18 mouse cellular contexts compared by ENCODE assay signal in genomic region chr4:98039095-98039494, GRCm38 (mm10).
DNase-seq lines count a peak whose midpoint lies in the region; ATAC-seq and TF ChIP-seq lines count a peak whose summit lies in the region.
"Had no signal": no experiment of that assay in that cellular context is flagged by ENCODE, and none has a peak within 500 bp of the region (broad histone marks: within the 10 kb centered on the region; RNA-seq: fewer than 3 reads in every experiment).

No protein-coding gene starts in this region.

- no peaks in the 10 kb centered on the region; the same call in 1 of the 2 replicates for H3K79me2 ChIP-seq in liver, adult 2 months (ENCODE audit: control insufficient read depth, insufficient read depth, low read length)

- TF ChIP-seq CTCF in intestine, postnatal 0 days (IDR thresholded peaks at IDR 0.05; ENCODE audit: low read depth), result no peak
- no peak for TF ChIP-seq CTCF in liver, adult 2 months (IDR thresholded peaks at IDR 0.05; ENCODE audit: low read depth, low read length)

- no peaks in the 10 kb centered on the region for H3K9me3 ChIP-seq in intestine, embryonic 14.5 days (ENCODE audit: control insufficient read depth, low read length)
- H3K9me3 ChIP-seq in intestine, postnatal 0 days (ENCODE audit: control insufficient read depth), result no peaks in the 10 kb centered on the region

- no peak overlapping the region for H3K4me2 ChIP-seq in intestine, embryonic 14.5 days (ENCODE audit: low read length)
- no peak overlapping the region for H3K4me2 ChIP-seq in intestine, postnatal 0 days (replicated peaks; ENCODE audit: low read depth)

- H3K27me3 ChIP-seq in intestine, embryonic 14.5 days (replicated peaks; ENCODE audit: control insufficient read depth, insufficient read depth, low read length), result no peaks in the 10 kb centered on the region
- no peaks in the 10 kb centered on the region for H3K27me3 ChIP-seq in intestine, postnatal 0 days (replicated peaks; ENCODE audit: control insufficient read depth, insufficient read depth, low read length)
- no peaks in the 10 kb centered on the region for H3K27me3 ChIP-seq in liver, adult 2 months (ENCODE audit: control insufficient read depth, insufficient read depth, low read length)
- H3K27me3 ChIP-seq: CH12.LX, Patski had no signal

- peak; percentile 27 for DNase-seq in heart, adult 11 months
- no peak for DNase-seq in heart, postnatal 14 days
- peak; percentile 44 for DNase-seq in intestine, embryonic 14.5 days (ENCODE audit: low spot score)
- DNase-seq in liver, adult 2 months (ENCODE audit: extremely low read depth, low read depth, low spot score), result peak; percentile 87
- DNase-seq in liver, result no peak
- DNase-seq: adrenal gland, adult 2 months; adrenal gland, adult 8-10 months; adrenal gland, postnatal 10 days; adrenal gland, postnatal 14 days; adrenal gland, postnatal 25 days; adrenal gland, postnatal 36 days; B cell, adult 2 months; cerebellum, adult 11 months; cerebellum, adult 11-12 months; cerebellum, adult 18-20 months had no signal

- no peak for ATAC-seq in intestine, embryonic 14.5 days (replicated peaks; ENCODE audit: low FRiP score, low TSS enrichment, low read depth)
- ATAC-seq in intestine, postnatal 0 days, result no peak
- ATAC-seq: Patski had no signal

- H3K36me3 ChIP-seq in intestine, embryonic 14.5 days (ENCODE audit: control insufficient read depth, insufficient read depth, low read length), result 0 out of 2 replicates have a peak, but pooled peaks cover 5% of the 10 kb centered on the region
- H3K36me3 ChIP-seq in intestine, postnatal 0 days (ENCODE audit: control insufficient read depth, insufficient read depth), result no peaks in the 10 kb centered on the region
- H3K36me3 ChIP-seq in liver, adult 2 months (ENCODE audit: control insufficient read depth, insufficient read depth, low read length), result peaks cover 12% of the 10 kb centered on the region

- H3K4me3 ChIP-seq in intestine, embryonic 14.5 days (ENCODE audit: low read depth, low read length), result no peak overlapping the region
- H3K4me3 ChIP-seq in intestine, postnatal 0 days (ENCODE audit: low read depth, low read length), result no peak overlapping the region
- no peak overlapping the region for H3K4me3 ChIP-seq in liver, adult 2 months (ENCODE audit: insufficient read depth, low read depth, low read length)

- no peak overlapping the region for H3K9ac ChIP-seq in intestine, embryonic 14.5 days (ENCODE audit: low read length)
- H3K9ac ChIP-seq in intestine, postnatal 0 days (ENCODE audit: low read depth, low read length), result no peak overlapping the region
- H3K9ac ChIP-seq in liver, adult 2 months (ENCODE audit: low read depth, low read length), result no peak overlapping the region

- H3K4me1 ChIP-seq in intestine, embryonic 14.5 days (replicated peaks; ENCODE audit: control insufficient read depth, insufficient read depth, low read length), result no peaks in the 10 kb centered on the region
- no peaks in the 10 kb centered on the region for H3K4me1 ChIP-seq in intestine, postnatal 0 days (replicated peaks; ENCODE audit: control insufficient read depth, insufficient read depth, low read length)
- H3K4me1 ChIP-seq in liver, adult 2 months (ENCODE audit: control insufficient read depth, insufficient read depth, low read length), result peaks cover 6% of the 10 kb centered on the region; the same call in 1 of the 2 replicates

- intact Hi-C loops in heart, postnatal 14 days (cut with DNase I), result no loop called here

- TF ChIP-seq POLR2A in liver, adult 2 months (IDR thresholded peaks at IDR 0.05; ENCODE audit: extremely low read depth, insufficient read depth, low read length), result no peak

- no peak overlapping the region for H3K27ac ChIP-seq in intestine, embryonic 14.5 days (ENCODE audit: low read depth)
- H3K27ac ChIP-seq in intestine, postnatal 0 days (ENCODE audit: low read depth, low read length), result no peak overlapping the region
- H3K27ac ChIP-seq in liver, adult 2 months (replicated peaks; ENCODE audit: insufficient read depth, low read depth, low read length), result no peak overlapping the region

- 79% methylated on average over 5 of the region's 5 CpGs for WGBS in intestine, embryonic 14.5 days
- 76% methylated on average over 5 of the region's 5 CpGs for WGBS in intestine, postnatal 0 days
- WGBS in liver, adult 2 months, result 20% methylated on average over 5 of the region's 5 CpGs

Comparison
In these comparisons a context has a peak if more than half of its experiments do, and no peak if none do; other contexts are left out.
1. DNase-seq: peak in heart, adult 11 months (single experiment), intestine, embryonic 14.5 days (single experiment) and liver, adult 2 months (single experiment); none in heart, postnatal 14 days (0 of 2) and liver (single experiment).